Mouse (Mus musculus) intestine, postnatal 0 days (tissue): ENCODE results near the gene Kif24. TPM values are rescaled to one million over a fixed set of nuclear protein-coding genes. Genes with fewer than 3 reads are reported as not detected.

Experiments used
- ATAC-seq: fragments of 200-750 bp; cut with Nextera tagmentation; 2 replicates; pipeline ENCODE4 v1.8.0; 2017; ENCODE audit warnings: mild to moderate bottlenecking, moderate TSS enrichment, moderate library complexity
- H3K27ac ChIP-seq: fragments of 300-500 bp; sonication (generic); 2 replicates; pipeline ENCODE4 v1.5.1; 2014; ENCODE audit warnings: mild to moderate bottlenecking, low read depth, low read length, moderate library complexity
- H3K27me3 ChIP-seq: fragments of 300-500 bp; sonication (generic); replicated peaks from 2 replicates; pipeline ENCODE4 v1.6.1; 2014; ENCODE audit warnings: low read length, mixed read lengths; ENCODE audit not compliant: control insufficient read depth, insufficient read depth
- H3K36me3 ChIP-seq: fragments of 300-500 bp; sonication (generic); 2 replicates; pipeline ENCODE4 v1.6.1; 2014; ENCODE audit warnings: mild to moderate bottlenecking, moderate library complexity; ENCODE audit not compliant: control insufficient read depth, insufficient read depth
- H3K4me1 ChIP-seq: fragments of 300-500 bp; sonication (generic); replicated peaks from 2 replicates; pipeline ENCODE4 v1.6.1; 2014; ENCODE audit warnings: antibody characterized with exemption, low read length, mixed read lengths; ENCODE audit not compliant: control insufficient read depth, insufficient read depth
- H3K4me2 ChIP-seq: fragments of 300-500 bp; sonication (generic); replicated peaks from 2 replicates; pipeline ENCODE4 v1.6.1; 2014; ENCODE audit warnings: low read depth, mild to moderate bottlenecking, moderate library complexity
- H3K4me3 ChIP-seq: fragments of 300-500 bp; sonication (generic); 2 replicates; pipeline ENCODE4 v1.5.1; 2014; ENCODE audit warnings: low read depth, low read length
- H3K9ac ChIP-seq: fragments of 300-500 bp; sonication (generic); 2 replicates; pipeline ENCODE4 v1.6.1; 2014; ENCODE audit warnings: mild to moderate bottlenecking, low read depth, low read length
- H3K9me3 ChIP-seq: fragments of 300-500 bp; sonication (generic); 2 replicates; pipeline ENCODE4 v1.6.1; 2016; ENCODE audit warnings: mixed run types; ENCODE audit not compliant: control insufficient read depth
- CTCF ChIP-seq: sonication (generic); IDR thresholded peaks from 2 replicates; pipeline ENCODE4 v1.5.1; 2016; ENCODE audit warnings: low read depth, mild to moderate bottlenecking, control low read depth, antibody characterized with exemption, moderate library complexity
- WGBS: fragments of 180-500 bp; shearing (Covaris S2); extraction: QIAGEN DNeasy Blood & Tissue Kit; methylation state at CpG from one replicate; pipeline ENCODE4 v1.1.7; 2014; 5-methylcytosine and 5-hydroxymethylcytosine counted together
- polyA plus RNA-seq: library from polyadenylated mRNA; unstranded; fragments of >200 nt; fragmentation: Nextera tagmentation; extraction: Ambion mirVana; gene quantifications from 2 replicates; pipeline ENCODE4 v1.2.1, GENCODE M21; 2015

The Kif24 gene
- polyA plus RNA-seq, 1 experiment from 2014 or later, result 1.3 TPM

DNA sequence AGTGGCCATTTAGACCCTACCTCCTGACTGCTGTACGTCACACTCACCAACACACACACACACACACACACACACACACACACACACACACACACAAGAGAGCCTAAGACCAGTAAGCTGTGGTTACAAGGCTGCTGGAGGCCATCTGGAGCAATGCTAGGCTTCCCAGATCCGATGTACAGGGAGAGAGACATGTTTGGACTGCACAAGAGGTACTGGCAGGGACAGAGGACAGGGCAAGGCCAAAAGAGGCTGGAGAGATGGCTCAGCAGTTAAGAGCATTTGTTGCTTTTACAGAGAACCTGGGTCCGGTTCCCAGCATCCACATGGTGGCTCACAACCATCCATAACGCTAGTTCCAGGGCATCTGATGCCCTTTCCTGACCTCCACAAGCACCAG, 30.4 kb upstream of the Kif24 start:
- 0 out of 2 replicates have a peak, but pooled peaks cover 5% of the 10 kb centered on the region for H3K4me1 ChIP-seq
- no peak for ATAC-seq
- no peak overlapping the region for H3K27ac ChIP-seq
- 80% methylated on average over 4 of the region's 4 CpGs for WGBS
- no peaks in the 10 kb centered on the region for H3K9me3 ChIP-seq
- peaks cover 38% of the 10 kb centered on the region for H3K36me3 ChIP-seq
- TF ChIP-seq CTCF, result no peak
- H3K9ac ChIP-seq, result no peak overlapping the region
- no peak overlapping the region for H3K4me2 ChIP-seq
- peaks cover 21% of the 10 kb centered on the region for H3K27me3 ChIP-seq
- no peak overlapping the region for H3K4me3 ChIP-seq

DNA sequence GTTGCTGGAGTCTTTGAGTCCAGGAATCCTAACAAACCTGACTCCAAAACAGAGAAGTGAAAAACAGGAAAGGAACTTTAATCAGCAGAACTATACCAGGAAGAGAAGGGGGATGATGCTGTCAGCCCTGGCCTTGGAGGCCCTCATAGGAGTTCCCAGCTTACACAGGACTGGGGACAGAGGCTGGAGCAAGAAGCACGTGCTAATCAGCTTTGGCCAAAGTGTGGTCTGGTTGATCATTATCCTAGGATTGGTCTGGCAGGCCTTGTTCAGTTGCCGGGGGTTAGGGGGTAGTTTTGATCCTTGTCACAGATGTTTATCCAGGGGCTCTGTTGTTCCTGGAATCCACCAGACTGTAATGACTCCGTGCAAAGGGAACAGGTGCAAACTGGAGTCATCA, 29.7 kb upstream of the Kif24 start:
- H3K4me2 ChIP-seq, result no peak overlapping the region
- no peak for TF ChIP-seq CTCF
- H3K27ac ChIP-seq, result peak overlapping the region; percentile 62
- ATAC-seq, result peak; percentile 42
- no peak overlapping the region for H3K4me3 ChIP-seq
- peaks cover 34% of the 10 kb centered on the region for H3K36me3 ChIP-seq
- H3K9me3 ChIP-seq, result no peaks in the 10 kb centered on the region
- H3K9ac ChIP-seq, result no peak overlapping the region
- H3K4me1 ChIP-seq, result 0 out of 2 replicates have a peak, but pooled peaks cover 3% of the 10 kb centered on the region
- WGBS, result 18% methylated on average over 3 of the region's 3 CpGs
- H3K27me3 ChIP-seq, result peaks cover 17% of the 10 kb centered on the region

DNA sequence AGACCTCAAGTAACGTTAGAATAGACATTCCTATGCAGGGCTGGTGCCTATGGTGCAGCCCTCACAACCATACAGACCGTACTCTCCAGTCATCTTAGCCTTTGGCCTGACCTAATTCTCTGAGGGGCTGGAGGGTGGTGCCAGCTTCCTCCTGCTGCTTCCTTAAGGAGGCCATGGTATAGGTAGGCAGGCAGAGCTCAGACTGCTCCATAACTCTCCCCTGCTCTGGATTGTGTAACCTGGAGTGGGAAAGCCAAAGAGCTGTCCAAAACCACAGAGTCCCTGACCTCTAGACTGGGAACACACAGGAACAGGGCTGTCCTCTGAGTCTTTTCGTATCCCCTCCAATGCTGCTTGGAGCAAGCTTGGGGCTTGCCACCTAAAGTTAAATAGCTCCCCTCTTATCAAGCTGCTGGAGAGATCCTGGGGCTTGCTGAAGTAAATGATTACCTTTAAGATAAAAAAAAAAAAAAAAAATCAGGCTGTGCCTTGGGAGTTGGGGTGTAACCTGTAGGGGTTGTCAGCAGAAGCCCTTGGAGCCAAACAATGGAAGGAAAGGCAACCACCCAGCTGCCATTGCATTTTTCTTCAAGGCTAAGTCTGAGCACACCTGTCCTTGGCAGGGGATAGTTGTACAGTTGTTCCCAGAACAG, 28.9 kb upstream of the Kif24 start:
- Histone ChIP-seq H3K36me3 (peaks cover 26% of the 10 kb centered on the region), H3K27ac (peak overlapping the region; percentile 75), H3K4me1 (0 out of 2 replicates have a peak, but pooled peaks cover 3% of the 10 kb centered on the region), H3K9ac (no peak overlapping the region), H3K4me2 (no peak overlapping the region), H3K9me3 (no peaks in the 10 kb centered on the region), H3K4me3 (no peak overlapping the region), H3K27me3 (peaks cover 10% of the 10 kb centered on the region)
- ATAC-seq, result peak; percentile 84
- TF ChIP-seq CTCF, result no peak
- whole genome bisulfite sequencing, result 33% methylated on average over 3 of the region's 3 CpGs

DNA sequence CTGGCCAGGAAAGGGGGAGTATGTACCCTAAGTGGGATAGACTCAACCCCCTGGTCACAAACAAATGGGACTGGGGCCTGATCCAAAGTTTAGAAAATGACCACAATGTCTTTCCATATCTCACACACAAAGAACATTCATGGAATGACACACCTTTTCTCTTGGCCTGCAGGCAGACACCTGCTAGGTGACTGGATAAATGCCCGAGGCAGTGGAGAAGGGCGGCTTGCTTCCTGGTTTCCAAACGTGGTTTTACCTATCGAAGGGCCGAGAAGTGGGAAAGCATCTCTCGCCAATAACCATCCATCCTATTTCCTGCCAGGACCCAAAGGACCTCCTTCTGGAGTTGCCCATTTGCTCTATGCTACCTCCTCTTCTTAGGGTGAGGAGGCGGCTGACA, 28.3 kb upstream of the Kif24 start:
- Histone ChIP-seq H3K4me1 (0 out of 2 replicates have a peak, but pooled peaks cover 3% of the 10 kb centered on the region), H3K9ac (no peak overlapping the region), H3K27ac (peak overlapping the region; percentile 75; the same call in 1 of the 2 replicates), H3K27me3 (peaks cover 6% of the 10 kb centered on the region), H3K4me3 (no peak overlapping the region), H3K36me3 (peaks cover 19% of the 10 kb centered on the region), H3K9me3 (no peaks in the 10 kb centered on the region), H3K4me2 (no peak overlapping the region)
- 46% methylated on average over 7 of the region's 7 CpGs for WGBS
- ATAC-seq, result no peak
- no peak for TF ChIP-seq CTCF

DNA sequence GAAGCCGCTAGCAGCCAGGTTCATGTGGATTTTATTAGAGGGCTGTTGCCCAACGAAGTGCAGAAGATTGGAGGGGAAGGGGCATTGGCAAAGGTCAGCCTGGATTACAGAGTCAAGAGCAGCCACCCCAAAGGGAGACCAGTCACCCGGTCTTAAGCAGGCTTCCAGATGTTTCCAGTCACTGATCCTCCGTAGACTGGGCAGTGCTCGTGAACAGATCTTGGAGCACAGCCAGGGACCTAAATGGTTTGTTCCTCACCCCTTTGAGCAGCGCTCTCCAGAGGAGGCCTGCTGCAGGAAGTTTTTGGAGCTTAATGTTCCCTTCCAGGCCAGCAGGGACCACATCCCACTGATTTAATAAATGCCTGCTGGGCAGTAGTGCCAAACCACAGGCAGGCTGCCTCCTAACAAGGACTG, 16.9 kb upstream of the Kif24 start:
- no peaks in the 10 kb centered on the region for H3K4me1 ChIP-seq
- peak; percentile 32; the same call in 1 of the 2 replicates for TF ChIP-seq CTCF
- H3K36me3 ChIP-seq, result peaks cover 24% of the 10 kb centered on the region
- H3K27ac ChIP-seq, result no peak overlapping the region
- no peak overlapping the region for H3K4me3 ChIP-seq
- H3K9ac ChIP-seq, result no peak overlapping the region
- no peak for ATAC-seq
- 0 out of 2 replicates have a peak, but pooled peaks cover 3% of the 10 kb centered on the region for H3K9me3 ChIP-seq
- no peak overlapping the region for H3K4me2 ChIP-seq
- no peaks in the 10 kb centered on the region for H3K27me3 ChIP-seq
- WGBS, result 49% methylated on average over 6 of the region's 6 CpGs

DNA sequence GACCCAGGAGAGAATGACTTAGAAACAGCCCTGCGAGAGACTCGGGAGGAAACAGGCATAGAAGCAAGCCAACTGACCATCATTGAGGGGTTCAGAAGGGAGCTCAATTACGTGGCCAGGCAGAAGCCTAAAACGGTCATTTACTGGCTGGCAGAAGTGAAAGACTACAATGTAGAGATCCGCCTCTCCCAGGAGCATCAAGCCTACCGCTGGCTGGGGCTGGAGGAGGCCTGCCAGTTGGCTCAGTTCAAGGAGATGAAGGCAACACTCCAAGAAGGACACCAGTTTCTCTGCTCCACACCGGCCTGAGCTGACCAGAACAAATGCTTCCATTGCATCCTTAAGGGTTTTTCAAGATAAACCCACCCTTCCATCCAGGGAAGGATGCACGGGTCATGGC, 15.6 kb upstream of the Kif24 start:
- no peaks in the 10 kb centered on the region for H3K9me3 ChIP-seq
- no peaks in the 10 kb centered on the region for H3K4me1 ChIP-seq
- H3K27me3 ChIP-seq, result no peaks in the 10 kb centered on the region
- H3K4me2 ChIP-seq, result no peak overlapping the region
- peaks cover 24% of the 10 kb centered on the region for H3K36me3 ChIP-seq
- no peak overlapping the region for H3K9ac ChIP-seq
- no peak overlapping the region for H3K27ac ChIP-seq
- ATAC-seq, result no peak
- WGBS, result 73% methylated on average over 8 of the region's 8 CpGs
- no peak overlapping the region for H3K4me3 ChIP-seq
- no peak for TF ChIP-seq CTCF
